Mouse (Mus musculus) heart, postnatal 0 days (tissue): Measurements from ENCODE around the gene Hist1h1c. TPM values are rescaled to one million over a fixed set of nuclear protein-coding genes. Genes with fewer than 3 reads are reported as not detected.

ENCODE experiments used
- ATAC-seq: fragments of 200-750 bp; cut with Nextera tagmentation; 2 replicates; pipeline ENCODE4 v1.8.0; 2017; ENCODE audit warnings: low read depth, moderate number of reproducible peaks, moderate library complexity; ENCODE audit not compliant: insufficient read depth
- DNase-seq: peaks from one replicate; pipeline ENCODE4 v3.0.0-alpha.2; 2016; ENCODE audit warnings: low spot score
- H3K27ac ChIP-seq: fragments of 300-500 bp; sonication (generic); 2 replicates; pipeline ENCODE4 v1.5.1; 2014; ENCODE audit warnings: low read depth, mild to moderate bottlenecking
- H3K27me3 ChIP-seq: fragments of 300-500 bp; sonication (generic); 2 replicates; pipeline ENCODE4 v1.6.1; 2014; ENCODE audit warnings: low read length, mixed read lengths; ENCODE audit not compliant: control insufficient read depth, insufficient read depth
- H3K36me3 ChIP-seq: fragments of 300-500 bp; sonication (generic); replicated peaks from 2 replicates; pipeline ENCODE4 v1.6.1; 2014; ENCODE audit warnings: low read length, mixed read lengths; ENCODE audit not compliant: control insufficient read depth, insufficient read depth
- H3K4me1 ChIP-seq: fragments of 300-500 bp; sonication (generic); 2 replicates; pipeline ENCODE4 v1.6.1; 2014; ENCODE audit warnings: antibody characterized with exemption; ENCODE audit not compliant: control insufficient read depth, insufficient read depth
- H3K4me2 ChIP-seq: fragments of 300-500 bp; sonication (generic); 2 replicates; pipeline ENCODE4 v1.6.1; 2014; ENCODE audit warnings: low read depth, mild to moderate bottlenecking, low read length, moderate library complexity
- H3K4me3 ChIP-seq: fragments of 300-500 bp; sonication (generic); 2 replicates; pipeline ENCODE4 v1.5.1; 2014; ENCODE audit warnings: low read depth, low read length
- H3K9ac ChIP-seq: fragments of 300-500 bp; sonication (generic); replicated peaks from 2 replicates; pipeline ENCODE4 v1.6.1; 2014; ENCODE audit warnings: low read depth, low read length, mixed read lengths
- H3K9me3 ChIP-seq: fragments of 300-500 bp; sonication (generic); replicated peaks from 2 replicates; pipeline ENCODE4 v1.6.1; 2016; ENCODE audit warnings: low read length; ENCODE audit not compliant: control insufficient read depth
- CTCF ChIP-seq: IDR thresholded peaks from 2 replicates; pipeline ENCODE4 v1.5.1; 2016; ENCODE audit warnings: antibody characterized with exemption, control low read depth, low read depth
- EP300 ChIP-seq: IDR thresholded peaks from 2 replicates; pipeline ENCODE4 v1.6.1; 2016; ENCODE audit warnings: antibody characterized with exemption, low read depth
- WGBS: fragments of 180-500 bp; shearing (Covaris S2); extraction: QIAGEN DNeasy Blood & Tissue Kit; methylation state at CpG from one replicate; pipeline ENCODE4 v1.1.7; 2014; 5-methylcytosine and 5-hydroxymethylcytosine counted together
- polyA plus RNA-seq: library from polyadenylated mRNA; unstranded; fragments of >200 nt; fragmentation: Nextera tagmentation; extraction: Ambion mirVana; gene quantifications from 2 replicates; pipeline ENCODE4 v1.2.1, GENCODE M21; 2015
- total RNA-seq: library from RNA; depleted of rRNA; stranded (reverse); fragments of >200 nt; gene quantifications from 2 replicates; pipeline ENCODE4 v1.2.3, GENCODE M21; 2014; ENCODE audit warnings: low replicate concordance; rRNA removed

The Hist1h1c gene
- total RNA-seq (770 and 1,043 TPM in 2 replicates), polyA plus RNA-seq (73.4 and 101 TPM in 2 replicates)

DNA sequence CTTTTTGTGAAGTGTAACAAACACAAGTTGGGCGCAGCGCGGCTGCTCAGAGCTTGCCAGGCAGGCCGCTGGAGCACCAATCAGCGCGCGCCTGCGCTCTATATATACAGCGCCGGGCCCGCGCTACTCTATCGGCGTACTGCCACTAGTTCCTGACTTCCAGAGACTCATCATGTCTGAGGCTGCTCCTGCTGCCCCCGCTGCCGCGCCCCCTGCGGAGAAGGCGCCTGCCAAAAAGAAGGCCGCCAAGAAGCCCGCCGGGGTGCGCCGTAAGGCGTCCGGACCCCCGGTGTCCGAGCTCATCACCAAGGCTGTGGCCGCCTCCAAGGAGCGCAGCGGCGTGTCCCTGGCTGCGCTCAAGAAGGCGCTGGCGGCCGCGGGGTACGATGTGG is at the start of gene Hist1h1c:
Gene Hist1h1c (plus strand): TSS at position 132 of the 392 bp plus-strand sequence.
- ATAC-seq = peak; percentile 86
- Histone ChIP-seq H3K4me3 (peak within 1 kb of the TSS; percentile 72), H3K4me2 (peak within 1 kb of the TSS; percentile 97), H3K36me3 (no peaks in the 10 kb centered on the region), H3K9me3 (no peaks in the 10 kb centered on the region), H3K4me1 (peaks cover 8% of the 10 kb centered on the region; the same call in 1 of the 2 replicates), H3K9ac (peak within 1 kb of the TSS; percentile 96), H3K27me3 (no peaks in the 10 kb centered on the region), H3K27ac (peak within 1 kb of the TSS; percentile 97)
- DNase-seq = peak; percentile 92
- under 1% methylated on average over 32 of the region's 38 CpGs for WGBS
- peak; percentile 61 for TF ChIP-seq EP300
- TF ChIP-seq CTCF = no peak

DNA sequence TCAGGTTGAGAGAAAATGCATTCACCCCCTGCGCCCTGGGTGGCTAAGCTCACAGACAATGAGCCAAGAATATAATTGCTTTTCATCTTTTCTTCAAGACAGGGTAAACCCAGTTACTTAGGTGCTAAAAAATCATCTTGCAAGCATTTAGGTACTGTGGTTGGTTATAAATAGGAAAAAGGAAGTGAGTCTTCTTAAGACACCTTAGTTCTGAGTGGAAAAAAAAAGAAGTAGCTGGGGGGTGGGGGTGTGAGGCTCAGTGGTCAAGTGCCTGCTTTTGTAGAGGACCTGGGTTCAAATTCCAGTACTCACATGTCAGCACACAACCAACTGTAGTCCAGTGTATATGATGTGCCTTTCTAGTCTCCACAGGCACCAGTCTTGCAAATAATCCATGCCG is 49.7 kb upstream of the Hist1h1c start:
- TF ChIP-seq CTCF (no peak), EP300 (no peak)
- 96% methylated on average over 2 of the region's 2 CpGs for WGBS
- peaks cover 5% of the 10 kb centered on the region; the same call in 1 of the 2 replicates for H3K4me1 ChIP-seq
- H3K27ac ChIP-seq = no peak overlapping the region
- ATAC-seq (no peak), DNase-seq (no peak)
- H3K9ac ChIP-seq = no peak overlapping the region
- H3K4me2 ChIP-seq = no peak overlapping the region
- H3K4me3 ChIP-seq = no peak overlapping the region
- H3K36me3 ChIP-seq = no peaks in the 10 kb centered on the region
- H3K27me3 ChIP-seq = no peaks in the 10 kb centered on the region
- no peaks in the 10 kb centered on the region for H3K9me3 ChIP-seq

DNA sequence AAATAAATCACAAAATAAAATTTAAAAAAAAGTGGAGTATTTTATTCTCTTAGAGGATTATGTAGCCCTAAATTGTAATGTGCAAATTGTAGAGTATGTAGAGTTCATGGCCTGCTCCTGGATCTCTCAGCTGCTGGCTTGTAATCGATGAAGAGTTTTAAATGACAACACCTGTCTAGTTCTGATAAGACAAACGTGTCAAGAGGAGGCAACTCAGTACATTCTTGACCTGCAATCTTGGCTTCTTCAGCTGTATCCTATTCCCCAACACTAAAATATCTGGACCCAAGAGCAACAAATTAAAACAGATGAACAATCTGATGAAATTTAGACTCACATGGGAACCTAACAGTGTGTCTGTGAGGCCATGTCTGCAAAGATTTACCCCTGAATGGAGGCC is 49.1 kb upstream of the Hist1h1c start:
- 48% methylated on average over 2 of the region's 2 CpGs for WGBS

DNA sequence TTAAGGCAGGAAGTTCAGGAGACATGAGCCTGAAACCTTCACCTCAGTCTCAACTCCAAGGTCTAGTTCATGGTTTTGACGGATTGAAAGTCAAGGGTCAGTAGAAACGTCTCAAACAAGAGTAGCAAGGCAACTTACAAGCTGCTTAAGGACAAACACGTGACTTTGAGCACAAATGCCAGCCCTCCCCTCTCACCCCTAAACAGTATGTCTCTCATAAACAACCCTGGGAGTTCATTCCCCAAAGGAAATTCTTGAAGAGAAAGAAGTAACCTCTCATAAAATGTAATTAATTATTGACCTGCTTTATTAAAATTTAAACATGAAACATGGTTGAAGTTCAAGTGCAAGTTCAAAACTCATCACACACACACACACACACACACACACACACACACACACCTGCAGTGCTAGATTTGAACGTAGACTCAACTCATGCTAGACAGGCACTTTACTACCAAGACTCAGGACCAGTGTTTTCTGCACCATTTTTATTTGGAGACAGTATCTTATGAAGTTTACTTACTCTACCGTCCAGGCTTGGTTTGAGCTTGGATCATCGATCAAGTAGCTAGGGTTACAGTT is 44.7 kb upstream of the Hist1h1c start:
- H3K36me3 ChIP-seq = no peaks in the 10 kb centered on the region
- no peak for TF ChIP-seq CTCF
- TF ChIP-seq EP300 = no peak
- H3K9ac ChIP-seq = no peak overlapping the region
- no peaks in the 10 kb centered on the region for H3K27me3 ChIP-seq
- H3K4me3 ChIP-seq = no peak overlapping the region
- 0 out of 2 replicates have a peak, but pooled peaks cover 6% of the 10 kb centered on the region for H3K4me1 ChIP-seq
- no peak for DNase-seq
- no peak for ATAC-seq
- H3K27ac ChIP-seq = no peak overlapping the region
- H3K9me3 ChIP-seq = no peaks in the 10 kb centered on the region
- no peak overlapping the region for H3K4me2 ChIP-seq
- WGBS = 80% methylated on average over 6 of the region's 6 CpGs

More for the DNA sequence above, 49.1 kb upstream of the Hist1h1c start:
- no peaks in the 10 kb centered on the region for H3K36me3 ChIP-seq
- no peaks in the 10 kb centered on the region for H3K9me3 ChIP-seq
- no peak for ATAC-seq
- no peak overlapping the region for H3K9ac ChIP-seq
- no peak for DNase-seq
- TF ChIP-seq EP300 (no peak), CTCF (no peak)
- H3K4me2 ChIP-seq = no peak overlapping the region
- peaks cover 5% of the 10 kb centered on the region; the same call in 1 of the 2 replicates for H3K4me1 ChIP-seq
- H3K4me3 ChIP-seq = no peak overlapping the region
- no peak overlapping the region for H3K27ac ChIP-seq
- no peaks in the 10 kb centered on the region for H3K27me3 ChIP-seq

DNA sequence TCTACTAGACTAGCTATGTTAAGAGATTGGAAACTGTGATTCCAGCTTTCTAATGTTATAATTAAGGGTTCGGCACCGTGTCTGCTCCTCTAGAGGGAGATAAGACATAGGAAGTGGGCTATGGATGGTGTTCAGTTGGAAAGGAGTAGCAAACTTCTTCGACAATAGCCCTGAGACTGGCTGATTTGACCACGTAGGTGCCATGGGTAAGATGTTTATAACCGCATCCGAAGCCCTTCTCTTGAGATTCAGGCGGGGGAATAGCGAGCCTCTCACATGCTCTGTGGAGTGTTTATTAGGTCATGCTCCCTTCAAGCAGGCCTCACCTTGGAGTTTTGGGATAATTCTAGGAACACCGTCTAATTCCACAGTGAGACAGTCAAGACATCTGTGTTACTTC is 43.7 kb upstream of the Hist1h1c start:
- Histone ChIP-seq H3K4me1 (0 out of 2 replicates have a peak, but pooled peaks cover 6% of the 10 kb centered on the region), H3K27me3 (no peaks in the 10 kb centered on the region), H3K27ac (no peak overlapping the region), H3K4me3 (no peak overlapping the region), H3K4me2 (no peak overlapping the region), H3K9me3 (no peaks in the 10 kb centered on the region), H3K36me3 (no peaks in the 10 kb centered on the region), H3K9ac (no peak overlapping the region)
- no peak for ATAC-seq
- TF ChIP-seq CTCF (no peak), EP300 (no peak)
- DNase-seq = no peak
- 91% methylated on average over 9 of the region's 9 CpGs for WGBS

DNA sequence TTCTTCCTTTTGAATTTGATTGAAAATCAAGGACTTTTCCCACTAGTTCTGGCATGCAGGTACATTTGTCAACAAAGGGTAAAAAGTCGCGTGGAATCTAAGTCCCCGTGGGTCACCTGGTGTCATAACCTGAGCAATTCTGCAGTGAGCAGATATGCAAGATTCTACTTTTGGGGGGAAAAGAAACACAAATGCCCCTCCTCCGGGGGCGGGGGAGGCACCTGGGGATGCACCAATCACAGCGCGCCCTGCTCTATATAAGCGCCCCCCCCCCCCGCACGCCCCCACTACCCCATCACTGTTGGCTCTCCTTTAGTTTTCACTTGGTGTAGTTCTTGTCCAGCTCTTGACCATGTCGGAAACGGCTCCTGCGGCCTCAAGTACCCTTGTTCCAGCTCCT is 43.1 kb upstream of the Hist1h1c start, which contains the start of gene Hist1h1t:
Gene Hist1h1t (plus strand): TSS at position 301 of the 400 bp plus-strand sequence.
- 38% methylated on average over 12 of the region's 13 CpGs for WGBS
- no peak within 1 kb of the TSS for H3K27ac ChIP-seq
- no peaks in the 10 kb centered on the region for H3K36me3 ChIP-seq
- TF ChIP-seq EP300 (no peak), CTCF (no peak)
- peak within 1 kb of the TSS; percentile 14; the same call in 1 of the 2 replicates for H3K4me2 ChIP-seq
- no peaks in the 10 kb centered on the region for H3K9me3 ChIP-seq
- ATAC-seq = no peak
- 0 out of 2 replicates have a peak, but pooled peaks cover 6% of the 10 kb centered on the region for H3K4me1 ChIP-seq
- H3K27me3 ChIP-seq = no peaks in the 10 kb centered on the region
- no peak for DNase-seq
- no peak within 1 kb of the TSS for H3K9ac ChIP-seq
- H3K4me3 ChIP-seq = no peak within 1 kb of the TSS
